Comparison of ENCODE assay signal across 31 mouse cellular contexts in the genomic region with DNA sequence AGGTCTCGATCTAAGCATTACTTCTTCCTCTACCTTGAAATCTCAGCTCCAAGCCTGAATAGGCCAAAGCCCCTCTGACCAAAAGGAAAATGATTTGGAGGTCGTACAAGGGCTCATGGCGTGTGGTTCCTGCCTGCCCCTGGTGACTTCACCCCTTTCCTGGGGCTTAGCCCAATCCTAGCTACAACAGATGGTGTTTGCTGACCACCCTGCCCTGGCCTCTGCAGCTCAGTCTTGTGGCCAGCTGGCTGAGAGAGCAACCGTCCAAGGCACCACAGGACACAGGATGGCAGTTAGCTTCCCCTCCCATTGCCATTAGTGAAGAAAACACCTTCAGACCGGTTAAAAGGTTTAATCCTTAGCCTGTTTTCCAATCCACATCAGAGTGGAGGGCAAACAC. TPM values are rescaled to one million over a fixed set of nuclear protein-coding genes. Genes with fewer than 3 reads are reported as not detected.
DNase-seq lines count a peak whose midpoint lies in the region; ATAC-seq lines count a peak whose summit lies in the region.
"Had no signal": no experiment of that assay in that cellular context is flagged by ENCODE, and none has a peak within 500 bp of the region (broad histone marks: within the 10 kb centered on the region; RNA-seq: fewer than 3 reads in every experiment).

No protein-coding gene starts in this region.

- peaks cover under 1% of the 10 kb centered on the region; the same call in 1 of the 2 replicates for H3K4me1 ChIP-seq in forebrain, embryonic 10.5 days
- H3K4me1 ChIP-seq: forebrain, embryonic 12.5 days; liver, embryonic 15.5 days; lung, embryonic 15.5 days; neural tube, embryonic 12.5 days had no signal

- peak; percentile 74 for ATAC-seq in cerebellum, adult (ENCODE audit: insufficient number of reproducible peaks, low FRiP score, low TSS enrichment)
- ATAC-seq: activated CD4-positive, CD25-positive, alpha-beta regulatory T cell, adult 4 months; forebrain, postnatal 0 days; intestine, embryonic 15.5 days had no signal

- DNase-seq in cerebellum, postnatal 4 days (ENCODE audit: low spot score in 2 of 2), result no peak
- DNase-seq in brain, adult 2 months (ENCODE audit: low read depth, low spot score), result peak; percentile 94
- DNase-seq in cerebellum, adult 8-10 months, result peak; percentile 77
- peak; percentile 86 to 87 for DNase-seq in cerebellum, postnatal 25 days
- no peak for DNase-seq in heart, adult 8-10 months (ENCODE audit: low spot score)
- no peak for DNase-seq in forebrain, embryonic 10.5 days (ENCODE audit: extremely low spot score, low spot score)
- DNase-seq in kidney, postnatal 10 days, result no peak
- DNase-seq: adrenal gland, postnatal 10 days; forebrain, postnatal 0 days; gastrocnemius, postnatal 10 days; heart, postnatal 14 days; kidney, adult 2 months; layer of hippocampus, adult 9-11 months; lung, postnatal 36 days; midbrain, embryonic 14.5 days; right cerebral cortex, postnatal 14 days had no signal

- no peaks in the 10 kb centered on the region for H3K9me3 ChIP-seq in forebrain, embryonic 10.5 days
- H3K9me3 ChIP-seq: forebrain, embryonic 12.5 days; hindbrain, embryonic 10.5 days; hindbrain, embryonic 15.5 days; intestine, embryonic 15.5 days; limb, embryonic 12.5 days; liver, embryonic 15.5 days; lung, embryonic 15.5 days; megakaryocyte, embryonic 14.5 days; neural tube, embryonic 12.5 days had no signal

- H3K27me3 ChIP-seq in forebrain, embryonic 10.5 days (ENCODE audit: poor library complexity, severe bottlenecking), result peaks cover 37% of the 10 kb centered on the region

- 85% methylated on average over 5 of the region's 5 CpGs for WGBS in forebrain, embryonic 10.5 days

- H3K36me3 ChIP-seq in forebrain, embryonic 10.5 days (replicated peaks), result no peaks in the 10 kb centered on the region
- H3K36me3 ChIP-seq: forebrain, embryonic 12.5 days; hindbrain, embryonic 15.5 days; liver, embryonic 15.5 days; lung, embryonic 15.5 days; neural tube, embryonic 12.5 days had no signal

- H3K4me3 ChIP-seq in forebrain, embryonic 10.5 days, result no peak overlapping the region
- H3K4me3 ChIP-seq: erythroblast, embryonic 14.5 days; forebrain, embryonic 12.5 days; hindbrain, embryonic 10.5 days; hindbrain, embryonic 15.5 days; intestine, embryonic 15.5 days; limb, embryonic 12.5 days; liver, embryonic 15.5 days; lung, embryonic 15.5 days; megakaryocyte, embryonic 14.5 days; neural tube, embryonic 12.5 days had no signal

- no peak overlapping the region for H3K27ac ChIP-seq in forebrain, embryonic 10.5 days
- H3K27ac ChIP-seq: forebrain, embryonic 12.5 days; hindbrain, embryonic 10.5 days; hindbrain, embryonic 15.5 days; intestine, embryonic 15.5 days; kidney, postnatal 0 days; limb, embryonic 12.5 days; liver, embryonic 15.5 days; lung, embryonic 15.5 days; neural tube, embryonic 12.5 days had no signal

RNA-seq across cellular contexts. Expression of a gene that starts 6.0 kb away (rescaled TPM):
- 1 to 10 TPM in 3 of 4 experiments, under 1 TPM in 1; 0.57 to 3.0 (median 1.9) TPM for total RNA-seq in heart, adult 8-10 months (2022)
- 2.0 and 2.2 TPM in 2 replicates for polyA plus RNA-seq in forebrain, embryonic 10.5 days (2016; fragmentation: Nextera tagmentation; extraction: Ambion mirVana)
- total RNA-seq: CH12.LX; liver, adult 2 months had no signal
- polyA plus RNA-seq: activated CD4-positive, CD25-positive, alpha-beta regulatory T cell, adult 4 months; erythroblast, embryonic 14.5 days; kidney, adult 2 months; liver, adult 2 months had no signal

RNA-seq across cellular contexts. Expression of a gene that starts 25.6 kb away (rescaled TPM):
- 1 to 10 TPM; 3.6 to 6.6 (median 4.9) TPM for total RNA-seq in heart, adult 8-10 months (2022)
- 0.74 and 1.0 TPM in 2 replicates for polyA plus RNA-seq in forebrain, embryonic 10.5 days (2016; fragmentation: Nextera tagmentation; extraction: Ambion mirVana)
- polyA plus RNA-seq: erythroblast, embryonic 14.5 days had no signal

RNA-seq across cellular contexts. Expression of a gene that starts 33.3 kb away (rescaled TPM):
- total RNA-seq in heart, adult 8-10 months (2022), result 10 to 100 TPM; 32.2 to 35.5 (median 33.1) TPM
- polyA plus RNA-seq in forebrain, embryonic 10.5 days (2016; fragmentation: Nextera tagmentation; extraction: Ambion mirVana), result 5.8 and 5.9 TPM in 2 replicates

Comparison
In these comparisons a context has a peak if more than half of its experiments do, and no peak if none do; other contexts are left out.
1. DNase-seq: peak in brain, adult 2 months (single experiment), cerebellum, adult 8-10 months (single experiment) and cerebellum, postnatal 25 days (2 of 2); none in cerebellum, postnatal 4 days (0 of 2), heart, adult 8-10 months (single experiment), forebrain, embryonic 10.5 days (single experiment) and kidney, postnatal 10 days (single experiment).